Mouse (Mus musculus) monocyte, adult 5-6 weeks (primary cell): ENCODE data around the gene Junb. TPM values are rescaled to one million over a fixed set of nuclear protein-coding genes. Genes with fewer than 3 reads are reported as not detected.

ENCODE experiments used
- ATAC-seq: fragments of 153-309, 156-312 bp; replicated peaks from 2 replicates; pipeline ENCODE4 v1.8.0; 2017; ENCODE audit warnings: mild to moderate bottlenecking; ENCODE audit not compliant: low TSS enrichment, insufficient number of reproducible peaks, severe bottlenecking, poor library complexity, low FRiP score
- total RNA-seq: library from RNA; stranded (forward); fragments of 200-1000, 200-491, 200-594 nt; gene quantifications from 3 replicates; pipeline ENCODE4 v1.2.3, GENCODE M21; 2017

Junb gene
- total RNA-seq, 1 experiment from 2014 or later: 444 TPM

DNA sequence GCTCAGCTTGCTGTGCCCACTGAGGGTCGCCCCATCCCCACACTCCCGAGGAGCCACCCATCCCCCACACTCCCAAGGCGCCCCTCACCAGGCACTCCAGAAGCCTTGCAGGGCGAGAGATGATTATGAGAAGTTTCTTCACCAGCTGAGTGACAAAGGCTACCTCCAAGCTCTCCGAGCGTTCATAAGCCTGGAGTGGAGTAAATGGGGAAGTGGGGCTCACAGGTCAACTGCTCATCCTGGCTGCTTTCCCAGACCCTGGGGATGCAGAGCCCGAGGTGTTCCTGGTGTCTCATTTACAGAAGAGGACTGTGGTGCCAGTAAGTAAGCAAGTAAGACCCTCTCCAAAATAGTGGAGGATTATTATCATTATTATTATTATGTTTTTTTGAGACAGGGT is 53.0 kb downstream of the Junb start:
- no peak for ATAC-seq

Other genes with a start within 250 kb of the Junb start
- gene Nfix, start 178.4 kb downstream of the Junb start, total RNA-seq: 8.1 to 16.7 TPM (median 9.9 TPM) in 3 replicates
- gene Dand5, start 155.9 kb downstream of the Junb start, total RNA-seq: 3.6 to 4.0 TPM (median 3.8 TPM) in 3 replicates
- gene Gadd45gip1, start 147.2 kb downstream of the Junb start, total RNA-seq: 10.0 to 12.8 TPM (median 11.2 TPM) in 3 replicates
- gene Rad23a, start 138.1 kb downstream of the Junb start, total RNA-seq: 31.6 to 37.2 TPM (median 34.2 TPM) in 3 replicates
- 1,036 to 1,300 TPM (median 1,079 TPM) in 3 replicates for gene Calr, start 131.8 kb downstream of the Junb start, total RNA-seq
- gene Farsa, start 121.7 kb downstream of the Junb start, total RNA-seq: 32.5 to 56.1 TPM (median 35.3 TPM) in 3 replicates
- gene Syce2, start 106.6 kb downstream of the Junb start, total RNA-seq: 2.9 to 13.7 TPM (median 7.4 TPM) in 3 replicates
- gene Gcdh, start 84.8 kb downstream of the Junb start, total RNA-seq: 16.8 to 25.3 TPM (median 18.7 TPM) in 3 replicates
- gene Klf1, start 76.8 kb downstream of the Junb start, total RNA-seq: not detected in 3 replicates
- 24.4 to 37.4 TPM (median 29.6 TPM) in 3 replicates for gene Dnase2a, start 70.2 kb downstream of the Junb start, total RNA-seq
- 0.11 TPM in 1 of 3 replicates, not detected in the others for gene Mast1, start 41.4 kb downstream of the Junb start, total RNA-seq
- not detected in 3 replicates for gene Rtbdn, start 31.7 kb downstream of the Junb start, total RNA-seq
- not detected in 3 replicates for gene Gm49661, start 9.3 kb downstream of the Junb start, total RNA-seq
- gene Prdx2, start 9.1 kb downstream of the Junb start, total RNA-seq: 153 to 207 TPM (median 196 TPM) in 3 replicates
- 43.9 to 58.8 TPM (median 58.1 TPM) in 3 replicates for gene Rnaseh2a, start 9.0 kb downstream of the Junb start, total RNA-seq
- gene Hook2, start 11.9 kb upstream of the Junb start, total RNA-seq: 4.2 to 8.7 TPM (median 4.5 TPM) in 3 replicates
- not detected in 3 replicates for gene Best2, start 35.8 kb upstream of the Junb start, total RNA-seq
- gene Asna1, start 46.6 kb upstream of the Junb start, total RNA-seq: 24.0 to 47.3 TPM (median 36.2 TPM) in 3 replicates
- gene Trir, start 48.1 kb upstream of the Junb start, total RNA-seq: 260 to 294 TPM (median 276 TPM) in 3 replicates
- gene Tnpo2, start 58.2 kb upstream of the Junb start, total RNA-seq: 12.0 to 27.9 TPM (median 18.3 TPM) in 3 replicates
- 2.6 to 3.6 TPM (median 3.0 TPM) in 3 replicates for gene Fbxw9, start 81.3 kb upstream of the Junb start, total RNA-seq
- not detected in 3 replicates for gene Gm5741, start 89.3 kb upstream of the Junb start, total RNA-seq
- 35.9 to 75.4 TPM (median 50.0 TPM) in 3 replicates for gene Dhps, start 93.0 kb upstream of the Junb start, total RNA-seq
- 22.4 to 29.9 TPM (median 24.3 TPM) in 3 replicates for gene Wdr83os, start 102.0 kb upstream of the Junb start, total RNA-seq
- 8.9 to 13.6 TPM (median 13.4 TPM) in 3 replicates for gene Wdr83, start 102.6 kb upstream of the Junb start, total RNA-seq
- 116 to 188 TPM (median 183 TPM) in 3 replicates for gene Man2b1, start 104.6 kb upstream of the Junb start, total RNA-seq
- gene Zfp791, start 144.4 kb upstream of the Junb start, total RNA-seq: not detected in 3 replicates
- not detected in 3 replicates for gene Cks1brt, start 173.2 kb upstream of the Junb start, total RNA-seq
- not detected in 3 replicates for gene Olfr371, start 247.3 kb upstream of the Junb start, total RNA-seq